Mouse (Mus musculus): ENCODE measurements around the gene Arpc1b.

DNA sequence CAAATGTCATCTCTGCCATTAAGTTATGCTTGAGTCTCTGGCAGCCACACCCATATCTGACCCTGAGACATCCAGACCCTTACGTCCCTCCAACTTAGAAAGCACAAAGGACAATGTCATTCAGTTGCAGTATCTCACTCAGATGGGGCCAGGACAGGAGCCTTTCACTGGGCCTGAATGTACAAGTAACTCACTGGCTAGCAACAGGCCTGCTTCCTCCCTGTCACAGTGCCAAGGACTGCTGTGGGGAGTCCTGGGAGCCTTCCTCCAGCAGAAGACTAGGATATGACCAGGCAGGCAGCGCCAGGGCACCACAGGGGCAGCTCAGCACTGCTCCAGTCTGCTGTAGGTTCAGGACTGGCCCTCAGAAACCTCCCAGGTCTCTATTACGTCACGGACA is 15.1 kb downstream of the Arpc1b start:
- no peak for TF ChIP-seq POLR2A (IDR thresholded peaks at IDR 0.05; ENCODE audit: extremely low read depth, insufficient read depth, low read length)
- no peak for TF ChIP-seq CTCF (IDR thresholded peaks at IDR 0.05; ENCODE audit: low read depth, low read length)
